In genomic region chr5:140194173-140194572, GRCm38 (mm10) we compare ENCODE assay signal across 10 mouse cellular contexts.
A peak's percentile ranks its signal among the peaks of the same experiment; 100 is the strongest.
DNase-seq lines count a peak whose midpoint lies in the region; ATAC-seq and TF ChIP-seq lines count a peak whose summit lies in the region.
"Had no signal": no experiment of that assay in that cellular context is flagged by ENCODE, and none has a peak within 500 bp of the region (broad histone marks: within the 10 kb centered on the region; RNA-seq: fewer than 3 reads in every experiment).

No protein-coding gene starts in this region.

- TF ChIP-seq CTCF in thymus, adult 2 months (IDR thresholded peaks at IDR 0.05; ENCODE audit: borderline replicate concordance, control insufficient read depth, extremely low read depth, insufficient read depth, low read length, poor library complexity), result no peak

- H3K4me1 ChIP-seq in thymus, adult 2 months (replicated peaks; ENCODE audit: control insufficient read depth, insufficient read depth, low read length), result peaks cover 40% of the 10 kb centered on the region
- H3K4me1 ChIP-seq in liver, embryonic 12.5 days, result peaks cover 33% of the 10 kb centered on the region

- no peak overlapping the region for H3K9ac ChIP-seq in liver, embryonic 12.5 days
- H3K9ac ChIP-seq: embryonic facial prominence, embryonic 13.5 days had no signal

- 88% methylated on average over 11 of the region's 11 CpGs for WGBS in thymus, adult 2 months
- WGBS in liver, embryonic 12.5 days (ENCODE audit: insufficient replicate concordance), result 82% methylated on average over 11 of the region's 11 CpGs

- intact Hi-C loops in left cerebral cortex, postnatal 10 days (cut with DNase I), result no loop called here

- H3K27ac ChIP-seq in thymus, adult 2 months (ENCODE audit: control insufficient read depth, insufficient read depth, low read length), result no peak overlapping the region
- no peak overlapping the region for H3K27ac ChIP-seq in liver, embryonic 12.5 days
- H3K27ac ChIP-seq: embryonic facial prominence, embryonic 13.5 days; kidney, postnatal 0 days had no signal

- no peaks in the 10 kb centered on the region for H3K27me3 ChIP-seq in thymus, adult 2 months (ENCODE audit: control insufficient read depth, insufficient read depth, low read length)
- H3K27me3 ChIP-seq in liver, embryonic 12.5 days (replicated peaks), result no peaks in the 10 kb centered on the region
- H3K27me3 ChIP-seq: embryonic facial prominence, embryonic 13.5 days had no signal

- peaks cover 18% of the 10 kb centered on the region for H3K36me3 ChIP-seq in thymus, adult 2 months (ENCODE audit: control insufficient read depth, insufficient read depth, low read length)
- peaks cover 25% of the 10 kb centered on the region for H3K36me3 ChIP-seq in liver, embryonic 12.5 days

- TF ChIP-seq POLR2A in thymus, adult 2 months (IDR thresholded peaks at IDR 0.05; ENCODE audit: control insufficient read depth, extremely low read depth, insufficient read depth, low read length, poor library complexity), result no peak

- no peak overlapping the region for H3K4me3 ChIP-seq in thymus, adult 2 months (ENCODE audit: control insufficient read depth, insufficient read depth, low read length)
- H3K4me3 ChIP-seq in liver, embryonic 12.5 days, result no peak overlapping the region
- H3K4me3 ChIP-seq: embryonic facial prominence, embryonic 13.5 days had no signal

- no peak overlapping the region for H3K4me2 ChIP-seq in liver, embryonic 12.5 days
- H3K4me2 ChIP-seq: embryonic facial prominence, embryonic 13.5 days had no signal

- no peaks in the 10 kb centered on the region for H3K9me3 ChIP-seq in liver, embryonic 12.5 days (replicated peaks)
- H3K9me3 ChIP-seq: embryonic facial prominence, embryonic 13.5 days had no signal

- ATAC-seq in liver, embryonic 12.5 days, result no peak

- DNase-seq in thymus, postnatal 4 days, result peak; percentile 41
- no peak for DNase-seq in thymus, adult 2 months
- DNase-seq in frontal cortex, postnatal 25 days (ENCODE audit: low spot score in 2 of 2), result peak; percentile 45 to 57
- peak; percentile 26 to 35 for DNase-seq in left cerebral cortex, postnatal 10 days (ENCODE audit: extremely low spot score in 1 of 2, low spot score in 2 of 2)
- DNase-seq in cerebellum, adult 9-10 months, result no peak
- DNase-seq in kidney, adult 8-10 months, result no peak
- DNase-seq: lung, postnatal 36 days had no signal

Comparison
In these comparisons a context has a peak if more than half of its experiments do, and no peak if none do; other contexts are left out.
1. DNase-seq: peak in thymus, postnatal 4 days (single experiment), frontal cortex, postnatal 25 days (2 of 2) and left cerebral cortex, postnatal 10 days (2 of 2); none in thymus, adult 2 months (single experiment), cerebellum, adult 9-10 months (single experiment) and kidney, adult 8-10 months (0 of 2).